Mouse (Mus musculus): ENCODE measurements around the gene Prkag2.
A peak's percentile ranks its signal among the peaks of the same experiment; 100 is the strongest.
"Not testable (repeated sequence)": the region's sequence is repeated elsewhere in the genome, so short reads cannot be mapped to it uniquely, and the experiment has no call there.

The Prkag2 gene

DNA sequence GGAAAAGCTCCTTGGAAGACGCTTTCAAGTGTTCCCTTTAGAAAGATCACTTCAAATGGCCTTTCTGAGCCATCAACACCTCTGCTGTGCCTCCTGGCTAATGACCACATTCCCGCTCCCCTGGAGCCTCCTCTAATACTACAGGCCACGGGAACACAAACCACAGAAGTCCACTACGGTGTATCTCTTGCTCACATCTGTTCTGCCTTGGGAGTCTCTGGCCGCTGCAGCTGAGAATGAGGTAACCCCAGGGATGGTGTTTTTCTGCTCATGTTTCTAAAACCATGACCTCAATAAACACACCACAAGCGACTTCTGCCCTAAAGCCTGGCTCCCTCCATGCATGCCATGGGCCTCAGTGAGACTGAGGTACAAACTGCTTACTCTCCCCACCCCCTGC, 227.2 kb downstream of the Prkag2 start:
- DNase-seq (ENCODE audit: low read depth, low spot score): no peak

DNA sequence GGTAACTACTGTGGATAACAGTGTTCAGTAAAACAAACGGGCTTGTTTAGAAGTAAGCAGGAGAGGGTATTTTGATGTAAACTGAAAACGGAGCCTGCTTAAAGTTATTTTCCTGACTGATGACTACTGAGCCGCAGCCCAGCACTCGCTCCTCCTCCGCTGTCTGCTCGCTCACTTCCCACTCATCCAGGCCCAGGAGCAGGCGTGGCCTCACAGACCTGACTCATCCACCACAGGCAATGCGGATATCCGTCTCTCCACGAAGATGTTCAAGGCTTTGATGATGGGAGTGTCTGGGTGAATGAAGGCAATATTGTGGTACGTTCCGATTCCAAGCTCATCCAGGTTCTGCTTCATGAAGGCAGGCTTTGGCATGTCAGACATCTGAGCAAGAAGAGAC, 229.2 kb downstream of the Prkag2 start:
- no peak for DNase-seq (ENCODE audit: low read depth, low spot score)

DNA sequence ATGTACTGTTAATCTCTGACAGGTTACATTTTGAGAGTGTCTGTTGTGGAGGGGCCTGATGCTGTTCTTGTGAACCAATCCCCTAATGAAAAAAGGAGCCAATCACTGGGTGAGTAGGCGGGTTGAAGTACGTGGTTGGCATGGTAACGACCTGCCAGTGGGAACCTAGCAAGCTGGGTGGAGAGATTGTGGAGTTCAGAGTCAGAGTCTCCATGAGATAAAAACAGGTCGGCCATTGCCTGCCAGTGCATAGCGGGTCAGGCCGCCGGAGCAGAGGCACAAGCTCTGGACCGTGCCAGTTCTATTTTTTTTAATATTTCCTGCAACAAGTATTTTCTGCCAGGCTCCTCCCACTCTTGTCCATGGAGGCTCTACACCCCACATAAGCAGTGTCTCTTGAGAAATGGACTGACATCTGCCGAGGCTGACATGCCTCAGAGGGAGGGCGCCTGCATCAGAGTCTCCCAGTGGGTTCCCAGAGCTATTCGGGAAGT, 230.6 kb downstream of the Prkag2 start:
- no peak for DNase-seq (ENCODE audit: low read depth, low spot score)

DNA sequence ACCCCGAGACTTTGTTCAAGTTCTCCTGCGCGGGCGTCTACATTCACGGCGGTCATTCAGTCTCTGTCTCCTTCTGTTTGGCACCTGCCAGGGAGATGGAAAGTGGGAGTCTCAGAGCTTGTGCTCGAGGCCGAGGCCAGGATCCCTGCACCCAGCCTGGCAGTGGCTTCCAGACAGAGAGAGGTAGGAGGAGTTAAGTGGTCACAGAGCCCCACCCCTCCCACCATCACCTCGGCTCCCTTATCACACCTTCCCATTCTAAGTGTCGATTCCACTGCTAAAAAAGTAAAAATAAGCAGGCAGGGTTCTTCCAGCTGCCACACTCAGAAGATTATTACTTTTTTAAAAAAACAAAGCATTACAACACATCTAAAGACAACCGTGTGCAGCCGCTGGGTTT, 236.6 kb downstream of the Prkag2 start:
- DNase-seq (ENCODE audit: low read depth, low spot score): no peak

DNA sequence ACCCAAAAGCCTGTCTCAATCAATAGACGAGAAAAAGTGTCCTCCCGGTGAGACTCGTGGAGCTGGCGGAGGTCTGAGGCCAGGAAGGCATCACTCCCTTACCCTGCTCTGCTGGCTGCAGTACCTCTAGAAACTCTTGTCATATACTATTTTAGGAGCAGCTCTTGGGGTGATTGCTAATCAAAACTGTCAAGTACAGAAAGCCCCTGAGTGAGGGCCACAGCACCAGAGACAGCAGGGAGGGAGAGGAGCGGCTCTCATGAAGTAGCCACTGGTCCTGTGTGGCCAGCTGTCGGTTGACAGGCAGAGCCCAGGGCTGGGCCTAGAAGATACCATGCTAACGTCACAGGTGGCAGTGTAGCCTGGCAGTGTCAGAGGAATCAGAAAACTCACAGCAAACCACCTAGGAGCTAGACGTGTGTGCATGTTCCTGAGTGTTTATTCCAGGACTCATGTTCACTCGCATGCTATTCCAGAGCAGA, 239.0 kb downstream of the Prkag2 start:
- DNase-seq (ENCODE audit: low read depth, low spot score): no peak

DNA sequence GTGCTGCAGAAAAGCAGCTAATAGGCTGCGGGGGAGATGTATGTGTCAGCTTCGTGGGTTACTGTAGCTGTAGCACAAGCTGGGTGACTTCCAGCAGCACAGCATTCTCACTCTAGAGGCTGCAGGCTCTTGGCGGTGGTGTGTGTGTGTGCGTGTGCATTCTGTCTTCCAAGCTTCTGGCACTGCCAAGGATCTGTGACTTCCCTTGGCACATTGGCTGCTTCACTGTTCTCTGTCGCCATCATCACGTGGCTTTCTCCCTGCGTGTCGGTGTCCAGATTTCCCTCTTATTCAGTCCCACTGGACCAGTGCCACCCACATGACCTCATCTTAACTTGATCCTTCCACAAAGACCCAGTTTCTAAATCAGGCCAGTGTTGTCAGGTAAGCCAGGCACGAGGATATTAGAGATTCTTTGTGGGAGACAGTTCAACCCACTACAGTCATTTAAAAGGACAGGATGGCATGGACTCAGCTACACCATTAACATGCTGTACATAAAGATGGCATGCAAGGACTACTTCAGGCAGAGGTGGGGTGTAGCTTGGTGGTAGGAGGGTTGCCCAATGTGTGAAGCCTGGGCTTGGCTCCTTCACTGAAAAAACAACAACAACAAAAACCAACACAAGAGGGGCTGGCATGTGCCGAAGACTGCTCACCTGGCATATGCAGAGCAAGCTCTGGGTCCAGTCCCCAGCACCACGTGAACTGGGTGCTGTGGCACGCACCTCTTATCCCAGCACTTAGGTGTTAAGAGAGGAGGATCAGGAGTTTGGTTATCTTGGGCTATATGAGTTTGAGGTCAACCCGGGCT, 239.6 kb downstream of the Prkag2 start:
- no peak for DNase-seq (ENCODE audit: low read depth, low spot score)

DNA sequence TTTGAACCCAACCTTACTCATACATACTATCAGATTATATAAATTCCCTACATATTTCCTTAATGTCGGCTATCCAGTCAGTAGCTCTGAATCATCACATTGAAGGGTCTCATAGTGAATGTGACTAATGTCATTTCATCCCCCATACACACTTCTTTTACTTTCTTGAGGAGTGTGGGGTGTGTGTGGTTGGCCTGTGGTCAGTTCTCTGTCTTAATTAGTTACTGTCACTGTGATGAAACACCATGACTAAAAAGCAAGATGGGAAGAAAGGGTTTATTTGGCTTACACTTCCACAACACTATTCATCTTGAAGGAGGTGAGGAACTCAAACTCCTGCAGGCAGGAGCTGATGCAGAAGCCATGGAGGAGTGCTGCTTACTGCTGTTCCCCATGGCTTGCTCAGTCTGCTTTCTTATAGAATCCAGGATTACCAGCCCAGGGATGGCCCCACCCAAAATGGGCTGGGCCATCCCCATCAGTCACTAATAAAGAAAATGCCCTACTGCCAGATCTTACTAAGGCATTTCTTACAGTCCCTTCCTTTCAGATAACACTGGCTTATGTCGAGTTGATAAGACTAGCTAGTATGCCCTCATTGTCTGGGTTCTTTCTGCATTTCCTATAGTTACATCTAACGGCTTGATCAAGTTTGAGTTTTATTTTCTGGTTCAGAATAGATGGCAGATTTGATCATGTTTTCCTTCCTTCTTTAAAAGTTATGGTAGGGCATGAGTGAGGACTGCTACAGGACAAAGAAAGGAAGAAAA, 240.5 kb downstream of the Prkag2 start:
- DNase-seq (ENCODE audit: low read depth, low spot score): no peak

DNA sequence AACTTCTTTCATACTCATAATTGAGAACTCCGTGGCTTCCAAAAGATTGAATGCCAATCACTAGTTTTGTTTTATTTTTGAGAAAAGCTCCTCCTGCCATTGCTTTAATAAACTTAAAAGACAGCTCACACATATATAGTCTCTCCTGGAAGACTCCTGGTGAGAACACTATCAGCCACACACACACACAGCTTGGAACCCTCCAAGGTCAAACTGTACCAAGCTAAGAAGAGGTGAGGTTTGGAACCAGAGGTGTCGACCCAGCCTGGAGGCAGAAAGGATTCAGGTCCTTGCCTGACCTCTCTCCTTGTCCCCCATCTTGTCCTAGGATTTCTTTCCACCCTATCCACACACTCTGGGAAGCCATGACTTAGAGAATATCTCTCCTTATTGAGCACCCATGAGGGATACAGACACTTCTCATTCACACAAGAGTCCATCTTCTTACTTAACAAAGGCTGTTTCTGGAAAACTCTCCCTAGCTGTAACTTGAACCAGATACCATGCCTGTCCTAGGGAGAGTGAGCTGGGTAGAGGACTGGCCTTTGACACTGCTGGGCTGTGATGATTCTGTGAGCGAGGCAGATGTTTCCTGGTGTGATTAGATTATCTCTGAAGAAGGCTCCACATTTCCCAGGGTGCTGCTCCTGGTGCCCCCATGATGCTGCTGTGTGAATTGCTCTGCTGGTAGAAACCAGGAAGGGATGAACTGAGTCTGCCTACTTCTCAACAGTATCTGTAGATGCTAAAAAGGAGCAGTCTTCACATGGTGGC, 245.4 kb downstream of the Prkag2 start:
- DNase-seq (ENCODE audit: low read depth, low spot score): no peak

DNA sequence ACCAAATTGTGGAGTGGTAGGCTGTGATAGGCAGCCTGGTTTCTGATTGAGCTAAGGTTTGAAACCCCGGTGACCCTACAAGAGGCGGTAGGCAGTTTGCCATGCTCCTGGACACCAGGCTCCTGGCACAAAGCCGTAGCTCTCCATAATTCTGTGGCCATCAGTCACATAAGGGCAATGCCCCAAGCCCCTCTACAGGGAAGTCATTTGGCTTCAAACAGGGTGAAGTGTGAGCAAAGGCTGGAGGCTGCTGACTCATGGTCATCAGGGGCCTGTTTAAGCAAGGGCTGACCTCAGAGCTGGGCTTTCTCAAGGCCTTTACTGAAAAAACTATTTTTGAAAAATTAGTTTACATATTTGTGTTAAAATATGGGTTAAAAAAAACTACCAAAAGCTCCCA, 246.2 kb downstream of the Prkag2 start:
- DNase-seq (ENCODE audit: low read depth, low spot score): no peak

DNA sequence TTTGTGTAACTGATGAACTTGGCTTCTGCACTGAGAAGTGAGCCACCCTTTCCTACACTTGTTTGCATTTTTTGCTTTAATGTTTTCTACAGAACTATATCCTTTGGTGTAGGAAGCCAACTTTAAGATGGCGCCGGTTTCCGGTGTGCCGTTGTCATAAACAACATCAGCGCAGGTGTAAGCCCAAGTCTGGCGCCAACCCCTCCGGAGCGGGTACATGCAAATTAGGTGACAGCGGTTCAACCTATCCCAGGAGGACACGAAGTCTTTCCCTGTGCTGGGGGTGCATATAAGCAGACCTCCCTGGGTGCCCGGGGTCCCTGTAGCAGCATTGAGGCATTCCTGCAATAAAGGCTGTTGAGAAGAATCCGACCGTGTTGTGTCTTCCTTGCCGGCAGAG, 252.2 kb downstream of the Prkag2 start:
- DNase-seq (ENCODE audit: low read depth, low spot score): not testable (repeated sequence)

DNA sequence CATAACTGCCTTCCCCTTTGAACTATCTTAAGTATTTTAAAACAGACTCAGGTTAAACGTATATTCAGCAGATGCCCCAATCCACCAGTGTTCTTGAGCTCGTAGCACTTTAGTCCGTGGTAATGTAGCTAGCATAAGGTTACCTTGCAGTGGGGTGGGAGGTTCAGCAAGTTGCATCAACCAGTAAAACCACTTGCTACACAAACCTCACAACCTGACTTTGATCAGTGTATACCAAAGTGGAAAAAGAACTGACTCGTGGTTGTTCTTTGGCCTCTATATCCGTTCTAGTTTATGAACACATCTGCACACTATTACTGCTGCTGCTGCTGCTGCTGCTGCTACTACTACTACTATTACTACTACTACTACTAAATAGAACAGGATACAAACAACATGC, 256.6 kb downstream of the Prkag2 start:
- DNase-seq (ENCODE audit: low read depth, low spot score): no peak

DNA sequence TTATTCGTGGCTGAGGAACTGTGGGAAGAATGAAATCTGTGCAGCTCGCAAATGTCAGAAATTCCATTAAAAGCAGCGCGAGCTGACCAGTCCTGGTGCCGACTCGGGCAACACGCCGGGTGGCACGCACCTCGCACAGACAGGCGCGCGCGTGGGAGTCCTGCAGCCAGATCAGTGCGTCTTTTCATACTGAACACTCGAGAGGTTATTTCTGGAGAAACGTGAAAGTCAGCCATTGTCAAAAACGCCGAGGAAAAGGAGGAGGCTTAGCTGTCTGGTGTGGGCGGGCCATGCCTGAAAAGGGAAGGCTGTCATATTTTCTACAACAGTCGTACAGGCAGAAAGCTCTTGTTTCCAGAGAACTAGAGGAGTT, 257.4 kb downstream of the Prkag2 start:
- no peak for DNase-seq (ENCODE audit: low read depth, low spot score)

DNA sequence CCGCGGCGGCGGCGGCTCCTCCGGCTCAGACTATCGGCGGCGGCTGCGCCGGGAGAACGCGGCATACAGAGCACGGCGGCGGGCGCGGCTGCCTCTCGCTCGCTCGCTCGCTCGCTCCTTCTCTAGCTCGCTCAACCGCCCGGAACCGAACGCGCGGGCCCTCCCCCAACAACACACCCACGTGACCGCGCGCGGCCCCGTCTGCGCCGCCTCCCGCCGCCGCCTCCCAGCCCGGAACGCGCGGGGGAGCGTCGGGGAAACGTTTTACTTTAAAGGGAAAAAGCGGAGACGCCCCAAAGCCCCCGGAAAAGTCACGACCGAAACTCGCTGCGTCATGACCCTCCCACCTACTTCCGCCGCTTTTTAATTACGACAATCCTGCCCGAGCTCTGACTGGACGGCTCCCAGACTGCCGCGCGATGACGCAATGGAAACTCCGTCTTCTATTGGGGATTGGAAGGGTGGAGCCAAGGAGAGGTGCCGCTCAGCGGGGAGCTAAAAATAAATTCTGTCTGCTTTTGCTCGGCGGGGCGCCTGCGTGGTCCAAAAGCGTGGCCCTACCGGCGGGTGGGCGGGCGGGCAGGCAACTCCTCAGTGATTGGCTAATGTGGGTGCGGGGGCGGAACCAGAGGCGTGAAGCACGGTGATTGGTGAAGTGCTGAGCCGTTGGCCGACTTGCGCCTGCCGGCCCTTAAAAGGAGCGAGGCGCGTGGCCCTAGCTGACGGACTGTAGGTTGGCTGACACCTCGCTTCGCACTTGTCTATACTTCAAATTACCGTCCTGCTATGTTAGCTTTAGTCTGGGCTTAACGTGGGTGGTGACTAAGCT, 258.0 kb downstream of the Prkag2 start, which contains the start of gene Rheb:
Gene Rheb (minus strand): TSS at position 351 of the 829 bp plus-strand sequence.
- peak; percentile 97 for DNase-seq (ENCODE audit: low read depth, low spot score)

DNA sequence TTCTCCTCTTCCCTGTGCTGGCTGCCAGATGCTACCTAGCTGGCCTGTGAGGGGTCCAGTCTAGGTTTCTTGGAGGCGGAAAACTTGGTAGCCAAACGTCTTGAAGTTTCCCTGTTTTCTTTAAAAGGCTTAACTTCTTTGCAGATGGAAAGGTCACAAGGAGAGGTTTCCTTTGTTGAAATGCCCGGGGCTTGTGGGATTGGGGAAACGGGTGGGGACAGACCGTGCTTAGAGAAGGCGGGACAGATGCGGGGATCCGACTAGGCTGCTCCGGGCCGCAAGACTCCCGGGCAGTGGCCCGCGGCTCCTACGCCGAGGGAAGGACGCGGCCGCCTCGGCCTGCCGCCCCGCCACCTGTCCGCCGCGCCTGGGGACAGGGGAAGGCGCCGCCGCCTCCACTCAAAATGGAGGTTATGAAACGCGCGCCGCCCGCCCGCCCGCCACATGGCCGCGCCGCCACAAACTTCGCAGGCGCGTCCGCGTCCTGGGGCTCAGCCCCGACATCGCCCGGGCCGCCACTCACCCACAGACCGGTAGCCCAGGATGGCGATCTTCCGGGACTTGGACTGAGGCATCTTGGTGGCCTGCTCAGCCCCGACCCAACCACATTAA, 258.7 kb downstream of the Prkag2 start:
- DNase-seq (ENCODE audit: low read depth, low spot score): no peak

DNA sequence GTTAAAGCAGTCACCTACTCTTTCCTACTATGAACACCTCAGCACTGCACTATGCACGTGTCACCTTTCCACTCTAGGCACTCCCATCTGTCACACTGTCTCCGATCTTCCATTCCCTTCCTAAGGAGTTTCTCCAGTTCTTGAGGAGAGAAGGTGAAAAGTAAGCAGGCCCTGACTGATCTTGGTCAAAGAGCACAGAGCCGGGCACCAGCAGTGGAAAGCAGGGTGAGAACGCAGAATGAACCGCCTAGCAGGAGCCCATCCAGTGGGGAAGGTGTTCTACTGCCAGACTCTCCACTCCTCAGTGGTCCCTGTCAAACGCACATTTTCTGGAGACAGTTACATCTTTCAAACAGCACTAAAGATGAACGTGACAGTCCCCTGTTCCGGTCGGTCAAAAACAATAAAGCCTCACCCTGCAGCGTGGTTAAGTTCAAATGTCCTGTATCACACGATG, 259.4 kb downstream of the Prkag2 start:
- no peak for DNase-seq (ENCODE audit: low read depth, low spot score)

DNA sequence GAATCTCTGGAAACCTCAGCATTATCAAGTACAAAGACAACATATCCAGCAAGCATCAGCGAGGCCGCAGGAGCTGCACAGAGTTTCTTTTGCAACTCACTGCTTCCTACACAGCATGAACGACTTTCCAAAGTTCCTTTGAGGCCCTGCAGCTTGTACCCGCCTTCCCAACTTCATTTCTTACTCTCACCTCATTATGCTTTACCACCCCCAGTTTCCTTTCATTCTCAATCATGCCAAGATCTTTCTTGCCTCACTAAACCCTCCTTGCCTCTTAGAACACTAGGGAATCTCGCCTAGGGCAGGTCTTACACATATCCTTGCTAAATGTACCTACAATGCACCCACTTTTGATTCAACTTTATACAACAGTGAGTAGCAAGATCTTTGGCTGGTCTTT, 266.0 kb downstream of the Prkag2 start:
- no peak for DNase-seq (ENCODE audit: low read depth, low spot score)

DNA sequence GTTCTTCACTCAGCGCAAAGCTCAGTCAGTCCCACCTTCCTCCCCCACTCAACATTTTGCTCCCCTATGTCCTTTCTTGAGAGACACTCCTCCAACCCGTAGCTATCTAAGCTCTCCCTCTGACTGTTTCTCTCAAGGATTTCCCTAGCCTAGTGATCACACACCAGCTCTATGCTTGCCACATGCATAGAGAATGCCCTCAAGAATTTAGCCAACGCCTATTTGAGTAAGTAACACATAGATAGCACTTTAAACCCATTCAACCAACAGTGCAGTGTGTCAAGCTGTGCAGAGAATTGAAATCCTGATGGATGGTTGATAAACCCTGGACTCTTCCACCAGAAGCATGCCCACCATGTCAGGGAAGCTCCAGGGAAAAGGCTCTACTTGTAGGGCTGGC, 268.5 kb downstream of the Prkag2 start:
- DNase-seq (ENCODE audit: low read depth, low spot score): no peak

DNA sequence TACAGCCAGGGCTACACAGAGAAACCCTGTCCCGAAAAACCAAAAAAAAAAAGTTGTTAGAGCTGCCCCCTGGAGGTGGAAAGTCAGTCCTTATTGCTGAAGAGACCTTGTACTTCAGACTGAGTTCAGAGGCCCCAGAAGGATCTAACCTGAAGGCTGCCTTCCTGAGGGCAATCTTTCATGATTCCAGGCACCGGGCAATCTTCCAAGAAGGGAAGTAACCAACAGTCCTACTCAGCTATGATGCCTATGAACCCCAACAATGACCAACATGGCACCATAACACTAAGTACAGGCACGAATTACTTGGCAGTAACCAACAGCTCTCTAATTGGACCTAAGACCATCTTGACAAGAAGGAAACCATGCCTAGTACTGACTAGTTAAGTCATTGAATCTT, 272.0 kb downstream of the Prkag2 start:
- DNase-seq (ENCODE audit: low read depth, low spot score): no peak

DNA sequence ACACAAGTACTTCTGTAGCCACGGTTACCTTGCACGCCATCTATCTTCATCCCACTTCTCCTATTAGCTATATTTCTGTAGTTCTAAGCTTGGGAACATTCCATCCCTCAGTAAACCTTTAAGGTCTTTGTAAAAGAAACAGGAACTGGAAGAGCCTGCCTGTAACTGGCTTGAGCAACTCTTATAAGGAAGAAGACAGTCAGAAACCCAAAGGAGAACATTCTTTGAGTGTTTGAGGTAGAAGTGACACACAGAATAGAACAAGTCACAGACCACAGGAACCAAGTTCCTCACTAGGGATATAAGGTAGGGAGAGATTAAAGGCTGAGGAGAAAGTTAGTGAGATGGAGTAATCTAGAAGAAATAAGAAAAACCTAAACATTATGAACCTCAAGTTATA, 273.3 kb downstream of the Prkag2 start:
- DNase-seq (ENCODE audit: low read depth, low spot score): no peak

DNA sequence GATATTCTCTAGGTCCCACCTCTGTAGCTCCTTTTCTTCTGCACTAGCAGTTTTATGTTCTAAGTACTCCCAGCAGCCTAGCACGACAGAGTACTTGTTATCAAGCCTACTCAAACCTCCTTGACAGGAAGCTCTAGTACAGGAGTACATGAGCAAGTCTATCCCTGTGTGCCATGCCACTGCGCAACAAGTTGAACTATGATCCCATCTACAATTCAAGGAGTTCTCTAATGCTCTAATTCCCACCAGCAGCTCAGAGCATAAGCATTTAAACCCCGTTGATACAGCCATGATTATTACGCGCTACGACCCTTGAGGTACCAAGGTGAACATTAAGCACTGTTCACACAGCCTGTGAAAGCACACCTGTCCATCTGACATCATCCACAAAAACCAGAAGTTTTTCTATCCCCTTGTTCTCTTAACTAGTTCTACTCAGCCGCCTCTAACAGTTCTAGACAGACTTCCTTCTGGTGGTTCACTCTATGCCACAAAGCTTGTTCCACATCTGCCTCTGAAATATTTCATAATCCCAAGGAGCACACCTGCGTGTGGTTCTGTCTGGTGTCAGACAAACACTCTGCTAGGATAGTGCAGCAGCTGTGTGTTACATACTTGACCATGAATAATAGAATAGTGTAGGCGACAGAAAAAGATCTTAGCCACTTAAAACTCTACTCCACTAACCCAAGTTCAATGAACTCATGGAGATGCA, 274.2 kb downstream of the Prkag2 start:
- no peak for DNase-seq (ENCODE audit: low read depth, low spot score)
